Mouse (Mus musculus) ES-Bruce4 (cell line): ENCODE measurements around the gene Vwce. TPM values are rescaled to one million over a fixed set of nuclear protein-coding genes. Genes with fewer than 3 reads are reported as not detected.

Source experiments
- H3K27ac ChIP-seq: 2 replicates; pipeline ENCODE4 v1.5.1; 2012; ENCODE audit warnings: low read length, inconsistent platforms; ENCODE audit not compliant: insufficient read depth
- H3K27me3 ChIP-seq: 2 replicates; pipeline ENCODE4 v1.6.1; 2012; ENCODE audit warnings: mild to moderate bottlenecking, low read length, inconsistent platforms; ENCODE audit not compliant: control insufficient read depth, poor library complexity, insufficient read depth, severe bottlenecking
- H3K36me3 ChIP-seq: 2 replicates; pipeline ENCODE4 v1.6.1; 2012; ENCODE audit warnings: inconsistent platforms, mild to moderate bottlenecking, low read length, moderate library complexity; ENCODE audit not compliant: control insufficient read depth, poor library complexity, insufficient read depth, severe bottlenecking
- H3K4me1 ChIP-seq: one replicate; pipeline ENCODE4 v1.8.1; 2011; ENCODE audit warnings: low read length; ENCODE audit not compliant: control insufficient read depth, insufficient read depth
- H3K4me3 ChIP-seq: 2 replicates; pipeline ENCODE4 v1.5.1; 2011; ENCODE audit warnings: low read depth, mild to moderate bottlenecking, low read length
- H3K9ac ChIP-seq: 2 replicates; pipeline ENCODE4 v1.6.1; 2012; ENCODE audit warnings: low read depth, mild to moderate bottlenecking, inconsistent platforms; ENCODE audit not compliant: poor library complexity, severe bottlenecking
- H3K9me3 ChIP-seq: replicated peaks from 2 replicates; pipeline ENCODE4 v1.6.1; 2012; ENCODE audit warnings: mild to moderate bottlenecking, low read length, inconsistent platforms; ENCODE audit not compliant: control insufficient read depth, poor library complexity, insufficient read depth, severe bottlenecking
- CTCF ChIP-seq: IDR thresholded peaks from one replicate; pipeline ENCODE4 v1.8.1; 2011; ENCODE audit warnings: low read depth, low read length
- EP300 ChIP-seq: IDR thresholded peaks from 2 replicates; pipeline ENCODE4 v1.6.1; 2011; ENCODE audit warnings: low read depth, low read length; ENCODE audit not compliant: insufficient read depth
- POLR2A ChIP-seq: IDR thresholded peaks from one replicate; pipeline ENCODE4 v1.8.1; 2011; ENCODE audit warnings: low read length; ENCODE audit not compliant: insufficient read depth
- polyA plus RNA-seq: library from polyadenylated mRNA; stranded (reverse); fragments of >200 nt; gene quantifications from 2 replicates; pipeline ENCODE4 v1.2.4, GENCODE M21; 2011; ENCODE audit warnings: low read depth; ENCODE audit not compliant: missing spikeins, insufficient read depth, insufficient read length

Vwce gene
- polyA plus RNA-seq, 1 experiment, result 2.0 TPM

- H3K9ac ChIP-seq, result no peak within 1 kb of the TSS
- no peaks in the 10 kb centered on the region for H3K9me3 ChIP-seq
- H3K4me1 ChIP-seq, result peaks cover 7% of the 10 kb centered on the region
- no peaks in the 10 kb centered on the region for H3K36me3 ChIP-seq
- TF ChIP-seq CTCF, result peak; percentile 95
- TF ChIP-seq POLR2A, result no peak
- H3K27ac ChIP-seq, result no peak within 1 kb of the TSS
- no peak within 1 kb of the TSS for H3K4me3 ChIP-seq
- H3K27me3 ChIP-seq, result no peaks in the 10 kb centered on the region
Measured at GRCm38 (mm10) chr19:10677915-10678771, 44.1 kb downstream of the Vwce start, which contains the start of gene Pga5. TSS of gene Pga5 (minus strand) at chr19:10678071.

GRCm38 (mm10) chr19:10678772-10679067 lies 44.7 kb downstream of the Vwce start:
- Histone ChIP-seq H3K4me3 (no peak overlapping the region), H3K27me3 (no peaks in the 10 kb centered on the region), H3K27ac (no peak overlapping the region), H3K36me3 (no peaks in the 10 kb centered on the region), H3K9me3 (no peaks in the 10 kb centered on the region), H3K9ac (no peak overlapping the region), H3K4me1 (peaks cover 7% of the 10 kb centered on the region)
- no peak for TF ChIP-seq POLR2A
- no peak for TF ChIP-seq CTCF

GRCm38 (mm10) chr19:10681571-10681970 lies 47.6 kb downstream of the Vwce start:
- H3K9me3 ChIP-seq, result no peaks in the 10 kb centered on the region
- H3K27ac ChIP-seq, result no peak overlapping the region
- TF ChIP-seq EP300 (no peak), POLR2A (no peak), CTCF (no peak)
- H3K9ac ChIP-seq, result no peak overlapping the region
- no peaks in the 10 kb centered on the region for H3K36me3 ChIP-seq
- H3K27me3 ChIP-seq, result no peaks in the 10 kb centered on the region
- H3K4me3 ChIP-seq, result no peak overlapping the region
- peaks cover 4% of the 10 kb centered on the region for H3K4me1 ChIP-seq

GRCm38 (mm10) chr19:10685081-10685480 lies 51.1 kb downstream of the Vwce start:
- no peaks in the 10 kb centered on the region for H3K27me3 ChIP-seq
- H3K4me3 ChIP-seq, result no peak overlapping the region
- no peaks in the 10 kb centered on the region for H3K4me1 ChIP-seq
- no peaks in the 10 kb centered on the region for H3K9me3 ChIP-seq
- no peak overlapping the region for H3K9ac ChIP-seq
- no peaks in the 10 kb centered on the region for H3K36me3 ChIP-seq
- H3K27ac ChIP-seq, result no peak overlapping the region
- TF ChIP-seq POLR2A (no peak), CTCF (no peak), EP300 (no peak)

- TF ChIP-seq POLR2A (no peak), EP300 (no peak), CTCF (no peak)
- no peaks in the 10 kb centered on the region for H3K9me3 ChIP-seq
- no peak overlapping the region for H3K4me3 ChIP-seq
- no peaks in the 10 kb centered on the region for H3K4me1 ChIP-seq
- H3K27ac ChIP-seq, result no peak overlapping the region
- H3K36me3 ChIP-seq, result no peaks in the 10 kb centered on the region
- H3K9ac ChIP-seq, result no peak overlapping the region
- H3K27me3 ChIP-seq, result no peaks in the 10 kb centered on the region
Measured at GRCm38 (mm10) chr19:10685727-10686126, 51.7 kb downstream of the Vwce start.

- H3K4me3 ChIP-seq, result peak within 1 kb of the TSS; percentile 99
- no peaks in the 10 kb centered on the region for H3K9me3 ChIP-seq
- TF ChIP-seq EP300 (no peak), CTCF (no peak), POLR2A (peak; percentile 20)
- no peaks in the 10 kb centered on the region for H3K36me3 ChIP-seq
- H3K27me3 ChIP-seq, result no peaks in the 10 kb centered on the region
- peak within 1 kb of the TSS; percentile 53 for H3K27ac ChIP-seq
- no peaks in the 10 kb centered on the region for H3K4me1 ChIP-seq
- H3K9ac ChIP-seq, result peak within 1 kb of the TSS; percentile 93
Measured at GRCm38 (mm10) chr19:10688537-10689352, 54.7 kb downstream of the Vwce start, which contains the start of gene Vps37c. TSS of gene Vps37c (plus strand) at chr19:10688735.
